Mouse (Mus musculus): ENCODE measurements at regions not wholly inside any gene's neighbourhood (a gene's known extent, or its start where the extent isn't known, plus 50 kb on each side); places are given as distances from the start of the nearest gene placed in this dataset.

GRCm38 (mm10) chr7:36829710-36830109, 131.8 kb downstream of the Tshz3 start:
- no peak for DNase-seq

GRCm38 (mm10) chr7:36830155-36830554, 132.2 kb downstream of the Tshz3 start:
- no peak for DNase-seq

- no peak for DNase-seq
These were observed 150.4 kb downstream of the Tshz3 start for GRCm38 (mm10) chr7:36848279-36848678.

- DNase-seq = no peak
These were observed 153.5 kb downstream of the Tshz3 start for GRCm38 (mm10) chr7:36851275-36851889.

- no peak for DNase-seq
These were observed 156.4 kb downstream of the Tshz3 start for GRCm38 (mm10) chr7:36854308-36854707.

GRCm38 (mm10) chr7:36859428-36859827, 161.5 kb downstream of the Tshz3 start:
- DNase-seq = no peak

GRCm38 (mm10) chr7:36862481-36862880, 164.6 kb downstream of the Tshz3 start:
- DNase-seq = no peak

GRCm38 (mm10) chr7:36863745-36864144, 165.8 kb downstream of the Tshz3 start:
- DNase-seq = no peak

- no peak for DNase-seq
These were observed 166.8 kb downstream of the Tshz3 start for GRCm38 (mm10) chr7:36864675-36865074.

- no peak for DNase-seq
These were observed 168.7 kb downstream of the Tshz3 start for GRCm38 (mm10) chr7:36866602-36867001.

GRCm38 (mm10) chr7:36874004-36874403, 176.1 kb downstream of the Tshz3 start:
- no peak for DNase-seq

GRCm38 (mm10) chr7:36877686-36878085, 179.8 kb downstream of the Tshz3 start:
- DNase-seq = no peak

- no peak for DNase-seq
These were observed 195.0 kb downstream of the Tshz3 start for GRCm38 (mm10) chr7:36892776-36893500.

- DNase-seq = no peak
These were observed 198.4 kb downstream of the Tshz3 start for GRCm38 (mm10) chr7:36896339-36896738.

- no peak for DNase-seq
These were observed 203.6 kb downstream of the Tshz3 start for GRCm38 (mm10) chr7:36901537-36901936.

- no peak for DNase-seq
These were observed 215.4 kb downstream of the Tshz3 start for GRCm38 (mm10) chr7:36913304-36913703.

GRCm38 (mm10) chr7:36914261-36914660, 216.3 kb downstream of the Tshz3 start:
- peak; percentile 8 for DNase-seq

GRCm38 (mm10) chr7:36915171-36915570, 217.3 kb downstream of the Tshz3 start:
- no peak for DNase-seq

GRCm38 (mm10) chr7:36917011-36917410, 219.1 kb downstream of the Tshz3 start:
- no peak for DNase-seq

GRCm38 (mm10) chr7:36919413-36919812, 221.5 kb downstream of the Tshz3 start:
- no peak for DNase-seq

GRCm38 (mm10) chr7:36921003-36921402, 223.1 kb downstream of the Tshz3 start:
- peak; percentile 36 for DNase-seq

GRCm38 (mm10) chr7:36933490-36933889, 235.6 kb downstream of the Tshz3 start:
- no peak for DNase-seq

- no peak for DNase-seq
These were observed 237.1 kb downstream of the Tshz3 start for GRCm38 (mm10) chr7:36934792-36935555.

GRCm38 (mm10) chr7:36940611-36941010, 242.7 kb downstream of the Tshz3 start:
- no peak for DNase-seq

Data from heart, postnatal 4 days (tissue).